Mouse (Mus musculus) G1E (cell line): Measurements from ENCODE around the gene Wsb2.

Experiments used
- CTCF ChIP-seq: IDR thresholded peaks from 2 replicates; pipeline ENCODE4 v1.5.1; 2012; ENCODE audit warnings: low read depth, low read length, inconsistent platforms, mixed read lengths
- GATA1 ChIP-seq: IDR thresholded peaks from 2 replicates; pipeline ENCODE4 v1.6.1; 2012; ENCODE audit warnings: borderline replicate concordance, low read length, inconsistent platforms, mixed read lengths
- GATA2 ChIP-seq: IDR thresholded peaks from 2 replicates; pipeline ENCODE4 v1.6.1; 2012; ENCODE audit warnings: low read depth, low read length, inconsistent platforms, borderline replicate concordance
- POLR2AphosphoS5 ChIP-seq: IDR thresholded peaks from 2 replicates; pipeline ENCODE4 v1.6.1; 2012; ENCODE audit warnings: low read depth, low read length, inconsistent platforms; ENCODE audit not compliant: insufficient replicate concordance
- TAL1 ChIP-seq: conservative IDR thresholded peaks from 2 replicates; pipeline ENCODE4 v1.6.1; 2012; ENCODE audit warnings: low read depth, low read length, inconsistent platforms, mixed read lengths

DNA sequence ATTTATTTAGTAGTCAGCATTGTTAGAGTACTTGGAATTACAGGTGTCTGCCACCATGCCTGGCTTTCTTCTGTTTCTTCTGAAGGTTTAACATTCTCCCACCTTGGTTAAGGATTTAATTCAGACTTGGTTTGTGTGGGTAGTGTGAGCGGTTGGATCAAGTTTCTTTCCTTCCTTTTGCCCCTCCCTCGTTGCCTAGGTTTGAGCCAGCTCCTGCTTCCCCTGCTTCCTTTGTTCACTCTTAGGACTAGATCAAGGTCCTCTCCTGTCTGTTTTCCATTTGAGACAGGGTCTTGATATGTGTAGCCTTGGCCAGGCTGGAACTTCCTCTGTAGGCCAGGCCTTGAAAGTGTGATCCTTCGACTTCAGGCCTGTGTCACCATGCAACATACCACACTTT lies 10.8 kb upstream of the Wsb2 start:
- TF ChIP-seq GATA1 (no peak), CTCF (no peak), TAL1 (no peak), GATA2 (no peak), POLR2AphosphoS5 (no peak)
